Mouse (Mus musculus): Measurements from ENCODE around the gene Tet1.
A peak's percentile ranks its signal among the peaks of the same experiment; 100 is the strongest.
"Not testable (repeated sequence)": the region's sequence is repeated elsewhere in the genome, so short reads cannot be mapped to it uniquely, and the experiment has no call there.

The Tet1 gene

GRCm38 (mm10) chr10:62908896-62909295 is at the start of gene Tet1:
TSS of gene Tet1 (minus strand) at chr10:62908996.
- not testable (repeated sequence) for DNase-seq (ENCODE audit: low read depth, low spot score)

- DNase-seq (ENCODE audit: low read depth, low spot score): no peak
Measured at GRCm38 (mm10) chr10:62948551-62948950, 39.8 kb upstream of the Tet1 start.

- peak; percentile 87 for DNase-seq (ENCODE audit: low read depth, low spot score)
Measured at GRCm38 (mm10) chr10:62946738-62947471, 38.1 kb upstream of the Tet1 start, which contains the start of gene Dna2. TSS of gene Dna2 (plus strand) at chr10:62947026.

GRCm38 (mm10) chr10:62944975-62945580 is 36.3 kb upstream of the Tet1 start:
- peak; percentile 23 for DNase-seq (ENCODE audit: low read depth, low spot score)

GRCm38 (mm10) chr10:62932381-62932780 is 23.6 kb upstream of the Tet1 start:
- DNase-seq (ENCODE audit: low read depth, low spot score): peak; percentile 24

- no peak for DNase-seq (ENCODE audit: low read depth, low spot score)
Measured at GRCm38 (mm10) chr10:62924096-62924635, 15.4 kb upstream of the Tet1 start.

- no peak for DNase-seq (ENCODE audit: low read depth, low spot score)
Measured at GRCm38 (mm10) chr10:62920766-62921156, 12.0 kb upstream of the Tet1 start.

GRCm38 (mm10) chr10:62919925-62920765 is 11.3 kb upstream of the Tet1 start, which contains the start of gene Slc25a16:
TSS of gene Slc25a16 (plus strand) at chr10:62920633.
- DNase-seq (ENCODE audit: low read depth, low spot score): peak; percentile 91

- no peak for DNase-seq (ENCODE audit: low read depth, low spot score)
Measured at GRCm38 (mm10) chr10:62918985-62919384, 10.2 kb upstream of the Tet1 start.

GRCm38 (mm10) chr10:62911120-62911519 is 2.3 kb upstream of the Tet1 start:
- DNase-seq (ENCODE audit: low read depth, low spot score): no peak

- no peak for DNase-seq (ENCODE audit: low read depth, low spot score)
Measured at GRCm38 (mm10) chr10:62906336-62906735, 2.5 kb downstream of the Tet1 start.

- no peak for DNase-seq (ENCODE audit: low read depth, low spot score)
Measured at GRCm38 (mm10) chr10:62902829-62903228, 6.0 kb downstream of the Tet1 start.

GRCm38 (mm10) chr10:62901826-62902225 is 7.0 kb downstream of the Tet1 start:
- DNase-seq (ENCODE audit: low read depth, low spot score): no peak

GRCm38 (mm10) chr10:62900144-62900543 is 8.7 kb downstream of the Tet1 start:
- DNase-seq (ENCODE audit: low read depth, low spot score): no peak

- DNase-seq (ENCODE audit: low read depth, low spot score): no peak
Measured at GRCm38 (mm10) chr10:62898061-62898460, 10.7 kb downstream of the Tet1 start.

- no peak for DNase-seq (ENCODE audit: low read depth, low spot score)
Measured at GRCm38 (mm10) chr10:62897437-62897836, 11.4 kb downstream of the Tet1 start.

GRCm38 (mm10) chr10:62896774-62897173 is 12.0 kb downstream of the Tet1 start:
- DNase-seq (ENCODE audit: low read depth, low spot score): no peak

GRCm38 (mm10) chr10:62896035-62896434 is 12.8 kb downstream of the Tet1 start:
- no peak for DNase-seq (ENCODE audit: low read depth, low spot score)

GRCm38 (mm10) chr10:62895386-62895785 is 13.4 kb downstream of the Tet1 start:
- no peak for DNase-seq (ENCODE audit: low read depth, low spot score)

GRCm38 (mm10) chr10:62894447-62894846 is 14.3 kb downstream of the Tet1 start:
- no peak for DNase-seq (ENCODE audit: low read depth, low spot score)

GRCm38 (mm10) chr10:62893356-62893884 is 15.4 kb downstream of the Tet1 start:
- no peak for DNase-seq (ENCODE audit: low read depth, low spot score)

Measured in CD4-positive, CD25-positive, alpha-beta regulatory T cell, adult 2 months (primary cell).